Mouse (Mus musculus): ENCODE measurements around the gene Cdkn2a. TPM values are rescaled to one million over a fixed set of nuclear protein-coding genes. Genes with fewer than 3 reads are reported as not detected.
A peak's percentile ranks its signal among the peaks of the same experiment; 100 is the strongest.

The Cdkn2a gene
- polyA plus RNA-seq, 1 experiment from 2014 or later, result not detected

- Histone ChIP-seq H3K4me2 (ENCODE audit: low read length) (no peak overlapping the region; the same call in 1 of the 2 replicates), H3K4me1 (ENCODE audit: control insufficient read depth, insufficient read depth, low read depth, low read length) (no peaks in the 10 kb centered on the region), H3K27me3 (replicated peaks; ENCODE audit: control insufficient read depth, insufficient read depth, low read length) (peaks cover 72% of the 10 kb centered on the region), H3K9me3 (ENCODE audit: control insufficient read depth, low read length) (no peaks in the 10 kb centered on the region), H3K9ac (ENCODE audit: low read depth, low read length) (no peak overlapping the region), H3K27ac (ENCODE audit: low read depth, low read length) (no peak overlapping the region), H3K4me3 (ENCODE audit: low read length) (no peak overlapping the region), H3K36me3 (ENCODE audit: control insufficient read depth, insufficient read depth, low read length) (no peaks in the 10 kb centered on the region)
- under 1% methylated on average over 24 of the region's 25 CpGs for WGBS
- ATAC-seq, result peak; percentile 52
Measured at GRCm38 (mm10) chr4:89282036-89282566, 12.4 kb downstream of the Cdkn2a start.

GRCm38 (mm10) chr4:89281236-89281635, 13.2 kb downstream of the Cdkn2a start:
- Histone ChIP-seq H3K4me1 (ENCODE audit: control insufficient read depth, insufficient read depth, low read depth, low read length) (no peaks in the 10 kb centered on the region), H3K27me3 (replicated peaks; ENCODE audit: control insufficient read depth, insufficient read depth, low read length) (peaks cover 73% of the 10 kb centered on the region), H3K9me3 (ENCODE audit: control insufficient read depth, low read length) (no peaks in the 10 kb centered on the region), H3K27ac (ENCODE audit: low read depth, low read length) (no peak overlapping the region), H3K36me3 (ENCODE audit: control insufficient read depth, insufficient read depth, low read length) (no peaks in the 10 kb centered on the region), H3K4me2 (ENCODE audit: low read length) (no peak overlapping the region), H3K9ac (ENCODE audit: low read depth, low read length) (no peak overlapping the region), H3K4me3 (ENCODE audit: low read length) (no peak overlapping the region)
- ATAC-seq, result no peak
- 1% methylated on average over 7 of the region's 7 CpGs for WGBS

- no peaks in the 10 kb centered on the region for H3K9me3 ChIP-seq (ENCODE audit: control insufficient read depth, low read length)
- 4% methylated on average over 2 of the region's 2 CpGs for WGBS
- H3K27me3 ChIP-seq (replicated peaks; ENCODE audit: control insufficient read depth, insufficient read depth, low read length), result peaks cover 65% of the 10 kb centered on the region
- H3K4me1 ChIP-seq (ENCODE audit: control insufficient read depth, insufficient read depth, low read depth, low read length), result no peaks in the 10 kb centered on the region
- H3K4me3 ChIP-seq (ENCODE audit: low read length), result no peak overlapping the region
- H3K4me2 ChIP-seq (ENCODE audit: low read length), result no peak overlapping the region
- H3K36me3 ChIP-seq (ENCODE audit: control insufficient read depth, insufficient read depth, low read length), result no peaks in the 10 kb centered on the region
- no peak overlapping the region for H3K9ac ChIP-seq (ENCODE audit: low read depth, low read length)
- no peak overlapping the region for H3K27ac ChIP-seq (ENCODE audit: low read depth, low read length)
- ATAC-seq, result no peak
Measured at GRCm38 (mm10) chr4:89279641-89280040, 14.8 kb downstream of the Cdkn2a start.

GRCm38 (mm10) chr4:89277381-89277940, 17.0 kb downstream of the Cdkn2a start:
- H3K4me3 ChIP-seq (ENCODE audit: low read length), result no peak overlapping the region

GRCm38 (mm10) chr4:89276669-89277219, 17.7 kb downstream of the Cdkn2a start:
- Histone ChIP-seq H3K27me3 (replicated peaks; ENCODE audit: control insufficient read depth, insufficient read depth, low read length) (peaks cover 56% of the 10 kb centered on the region), H3K36me3 (ENCODE audit: control insufficient read depth, insufficient read depth, low read length) (no peaks in the 10 kb centered on the region), H3K9ac (ENCODE audit: low read depth, low read length) (no peak overlapping the region), H3K4me1 (ENCODE audit: control insufficient read depth, insufficient read depth, low read depth, low read length) (no peaks in the 10 kb centered on the region), H3K4me3 (ENCODE audit: low read length) (no peak overlapping the region), H3K9me3 (ENCODE audit: control insufficient read depth, low read length) (no peaks in the 10 kb centered on the region), H3K27ac (ENCODE audit: low read depth, low read length) (no peak overlapping the region), H3K4me2 (ENCODE audit: low read length) (no peak overlapping the region)
- under 1% methylated on average over 37 of the region's 37 CpGs for WGBS
- ATAC-seq, result no peak

More at GRCm38 (mm10) chr4:89277381-89277940, 17.0 kb downstream of the Cdkn2a start:
- H3K9ac ChIP-seq (ENCODE audit: low read depth, low read length), result no peak overlapping the region
- no peak overlapping the region for H3K27ac ChIP-seq (ENCODE audit: low read depth, low read length)
- ATAC-seq, result no peak
- no peaks in the 10 kb centered on the region for H3K9me3 ChIP-seq (ENCODE audit: control insufficient read depth, low read length)
- no peaks in the 10 kb centered on the region for H3K4me1 ChIP-seq (ENCODE audit: control insufficient read depth, insufficient read depth, low read depth, low read length)
- 5% methylated on average over 5 of the region's 5 CpGs for WGBS
- peaks cover 60% of the 10 kb centered on the region for H3K27me3 ChIP-seq (replicated peaks; ENCODE audit: control insufficient read depth, insufficient read depth, low read length)
- H3K36me3 ChIP-seq (ENCODE audit: control insufficient read depth, insufficient read depth, low read length), result no peaks in the 10 kb centered on the region
- H3K4me2 ChIP-seq (ENCODE audit: low read length), result no peak overlapping the region

- ATAC-seq, result no peak
- Histone ChIP-seq H3K27ac (ENCODE audit: low read depth, low read length) (no peak overlapping the region), H3K36me3 (ENCODE audit: control insufficient read depth, insufficient read depth, low read length) (no peaks in the 10 kb centered on the region), H3K27me3 (replicated peaks; ENCODE audit: control insufficient read depth, insufficient read depth, low read length) (peaks cover 53% of the 10 kb centered on the region), H3K4me1 (ENCODE audit: control insufficient read depth, insufficient read depth, low read depth, low read length) (no peaks in the 10 kb centered on the region), H3K9ac (ENCODE audit: low read depth, low read length) (no peak overlapping the region), H3K4me2 (ENCODE audit: low read length) (no peak overlapping the region), H3K9me3 (ENCODE audit: control insufficient read depth, low read length) (no peaks in the 10 kb centered on the region), H3K4me3 (ENCODE audit: low read length) (no peak overlapping the region)
- 2% methylated on average over 25 of the region's 25 CpGs for WGBS
Measured at GRCm38 (mm10) chr4:89275811-89276584, 18.5 kb downstream of the Cdkn2a start.

- Histone ChIP-seq H3K27ac (ENCODE audit: low read depth, low read length) (no peak overlapping the region), H3K27me3 (replicated peaks; ENCODE audit: control insufficient read depth, insufficient read depth, low read length) (peaks cover 57% of the 10 kb centered on the region), H3K36me3 (ENCODE audit: control insufficient read depth, insufficient read depth, low read length) (no peaks in the 10 kb centered on the region), H3K9ac (ENCODE audit: low read depth, low read length) (no peak overlapping the region), H3K4me1 (ENCODE audit: control insufficient read depth, insufficient read depth, low read depth, low read length) (no peaks in the 10 kb centered on the region), H3K4me3 (ENCODE audit: low read length) (no peak overlapping the region), H3K4me2 (ENCODE audit: low read length) (no peak overlapping the region), H3K9me3 (ENCODE audit: control insufficient read depth, low read length) (no peaks in the 10 kb centered on the region)
- WGBS, result 1% methylated on average over 24 of the region's 24 CpGs
- no peak; the same call in 1 of the 2 replicates for ATAC-seq
Measured at GRCm38 (mm10) chr4:89274829-89275548, 19.5 kb downstream of the Cdkn2a start.

- Histone ChIP-seq H3K4me2 (ENCODE audit: low read length) (no peak overlapping the region), H3K9ac (ENCODE audit: low read depth, low read length) (no peak overlapping the region), H3K4me3 (ENCODE audit: low read length) (no peak overlapping the region), H3K9me3 (ENCODE audit: control insufficient read depth, low read length) (no peaks in the 10 kb centered on the region), H3K4me1 (ENCODE audit: control insufficient read depth, insufficient read depth, low read depth, low read length) (no peaks in the 10 kb centered on the region), H3K36me3 (ENCODE audit: control insufficient read depth, insufficient read depth, low read length) (no peaks in the 10 kb centered on the region), H3K27ac (ENCODE audit: low read depth, low read length) (no peak overlapping the region), H3K27me3 (replicated peaks; ENCODE audit: control insufficient read depth, insufficient read depth, low read length) (peaks cover 49% of the 10 kb centered on the region)
- ATAC-seq, result no peak
- 2% methylated on average over 14 of the region's 14 CpGs for WGBS
Measured at GRCm38 (mm10) chr4:89274006-89274405, 20.4 kb downstream of the Cdkn2a start.

- no peak overlapping the region for H3K9ac ChIP-seq (ENCODE audit: low read depth, low read length)
- no peaks in the 10 kb centered on the region for H3K4me1 ChIP-seq (ENCODE audit: control insufficient read depth, insufficient read depth, low read depth, low read length)
- WGBS, result 0% methylated on average over 9 of the region's 9 CpGs
- H3K27ac ChIP-seq (ENCODE audit: low read depth, low read length), result no peak overlapping the region
- peaks cover 46% of the 10 kb centered on the region for H3K27me3 ChIP-seq (replicated peaks; ENCODE audit: control insufficient read depth, insufficient read depth, low read length)
- no peak overlapping the region for H3K4me3 ChIP-seq (ENCODE audit: low read length)
- no peak for ATAC-seq
- H3K9me3 ChIP-seq (ENCODE audit: control insufficient read depth, low read length), result no peaks in the 10 kb centered on the region
- no peaks in the 10 kb centered on the region for H3K36me3 ChIP-seq (ENCODE audit: control insufficient read depth, insufficient read depth, low read length)
- no peak overlapping the region for H3K4me2 ChIP-seq (ENCODE audit: low read length)
Measured at GRCm38 (mm10) chr4:89273585-89273984, 20.9 kb downstream of the Cdkn2a start.

All from hindbrain, embryonic 16.5 days (tissue).